Mouse (Mus musculus): ENCODE measurements around the gene Bloc1s6.
A peak's percentile ranks its signal among the peaks of the same experiment; 100 is the strongest.

Bloc1s6 gene

GRCm38 (mm10) chr2:122764526-122764925 lies 26.2 kb downstream of the Bloc1s6 start:
- no peak for DNase-seq (ENCODE audit: extremely low spot score, low spot score)

DNA sequence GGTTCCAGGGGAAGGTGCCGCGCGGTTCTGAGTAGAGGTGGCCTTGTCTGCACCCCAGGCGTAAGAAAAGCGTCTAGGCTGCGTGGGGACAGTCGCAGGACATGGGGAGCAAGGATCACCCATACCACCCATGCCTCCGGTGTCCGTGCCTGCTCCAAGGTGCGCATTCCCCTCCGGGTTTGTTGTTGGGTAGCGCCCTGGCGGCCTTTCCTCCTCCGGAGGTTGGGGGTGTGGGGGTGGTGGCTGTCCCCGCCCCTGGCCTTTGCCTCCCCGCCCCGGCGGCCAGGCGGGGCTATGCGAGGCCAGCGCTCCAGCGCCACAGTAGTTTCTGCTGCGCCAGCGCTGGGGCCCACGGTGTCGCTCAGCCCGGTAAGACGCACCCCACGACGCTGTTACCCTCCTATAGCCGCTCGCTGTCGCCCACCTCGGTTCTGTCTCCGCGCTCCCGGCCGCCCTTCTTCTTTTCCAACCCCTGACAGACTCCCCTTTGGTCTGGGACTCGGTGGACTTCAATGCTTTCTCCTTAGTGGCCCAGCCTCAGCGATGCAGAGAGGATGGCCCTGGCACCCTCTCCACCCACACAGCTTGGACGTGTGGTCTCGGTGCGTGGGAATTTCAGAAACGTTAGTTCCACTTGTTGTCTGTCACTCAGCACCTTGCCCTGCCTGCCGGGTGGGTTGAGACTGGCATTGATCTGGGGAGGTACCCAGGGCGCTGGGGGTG lies 26.9 kb downstream of the Bloc1s6 start, which contains the start of gene Sqor:
Sqor (plus strand) TSS at position 167 of the 723 bp plus-strand sequence.
- DNase-seq (ENCODE audit: extremely low spot score, low spot score), result peak; percentile 51

DNA sequence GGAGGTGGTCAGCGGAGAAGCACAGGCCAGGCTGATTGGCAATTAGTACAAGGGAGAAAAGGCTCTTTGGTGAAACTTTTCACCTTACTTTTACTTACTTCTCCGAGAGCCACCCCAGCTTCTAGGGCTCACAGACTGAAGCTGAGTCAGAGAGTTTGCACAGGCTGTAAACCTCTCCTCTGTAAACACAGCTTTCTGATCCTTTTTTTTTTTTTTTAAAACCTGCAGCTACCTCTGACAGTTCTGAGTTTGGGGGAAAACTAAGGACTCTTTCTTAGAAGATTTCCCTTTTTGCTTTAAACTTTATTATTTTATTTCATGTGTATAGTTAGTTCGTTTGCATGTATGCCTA lies 27.5 kb downstream of the Bloc1s6 start:
- no peak for DNase-seq (ENCODE audit: extremely low spot score, low spot score)

DNA sequence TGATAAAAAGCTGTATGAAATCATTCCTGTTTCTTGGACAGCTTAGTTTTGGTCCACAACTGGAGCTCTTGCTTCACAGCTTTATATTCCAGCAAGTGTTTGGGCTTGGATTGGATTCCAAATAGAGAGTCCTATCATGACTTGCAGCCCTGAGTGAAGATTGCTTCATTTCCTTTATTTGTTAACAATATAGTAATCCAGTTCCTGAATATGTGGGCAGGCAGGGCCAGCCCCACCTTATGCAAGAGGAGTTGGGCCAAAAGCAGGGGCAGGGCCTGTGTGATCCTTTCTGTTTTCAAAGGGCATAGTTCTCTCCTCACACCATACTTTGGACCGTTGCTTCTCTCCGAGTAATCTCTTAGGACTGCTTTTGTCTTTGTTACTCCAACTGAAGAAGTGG lies 32.7 kb downstream of the Bloc1s6 start:
- no peak for DNase-seq (ENCODE audit: extremely low spot score, low spot score)

DNA sequence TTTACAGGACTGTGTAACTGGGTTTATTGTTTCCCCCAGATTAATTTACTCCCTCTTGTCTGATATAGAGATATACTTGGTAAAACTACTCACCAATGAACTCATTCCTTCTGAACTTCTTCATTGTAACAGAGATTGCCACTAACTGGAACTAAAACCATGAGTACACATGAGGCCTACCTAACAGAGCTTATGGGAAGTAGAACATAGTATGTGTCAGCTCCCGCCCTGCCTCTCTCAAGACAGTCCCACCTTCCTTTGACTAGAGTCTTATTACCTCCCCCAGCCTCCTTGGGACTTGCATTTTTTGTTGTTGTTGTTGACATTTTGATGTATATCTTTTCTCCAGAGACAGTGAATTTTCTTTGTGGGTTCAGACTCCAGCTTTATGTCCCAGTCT lies 34.6 kb downstream of the Bloc1s6 start:
- no peak for DNase-seq (ENCODE audit: extremely low spot score, low spot score)

DNA sequence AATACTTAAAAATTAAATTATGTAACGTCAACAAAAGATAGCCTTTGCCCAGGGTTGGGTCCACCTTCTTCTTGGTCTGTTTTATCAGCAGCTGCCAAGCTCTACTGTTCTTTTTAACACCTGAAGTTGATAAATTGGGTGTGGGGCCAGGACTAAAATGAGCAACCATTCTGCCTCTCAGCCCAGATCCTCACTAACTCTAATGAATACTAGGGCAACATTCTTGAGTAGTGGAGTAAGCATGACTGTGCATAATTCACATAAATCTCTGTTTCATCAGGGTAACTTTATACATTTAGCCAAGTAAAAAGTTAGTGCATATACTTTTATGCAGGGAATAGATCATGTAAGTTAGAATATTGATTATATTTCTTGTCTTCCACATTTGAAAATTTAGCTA lies 37.2 kb downstream of the Bloc1s6 start:
- no peak for DNase-seq (ENCODE audit: extremely low spot score, low spot score)

DNA sequence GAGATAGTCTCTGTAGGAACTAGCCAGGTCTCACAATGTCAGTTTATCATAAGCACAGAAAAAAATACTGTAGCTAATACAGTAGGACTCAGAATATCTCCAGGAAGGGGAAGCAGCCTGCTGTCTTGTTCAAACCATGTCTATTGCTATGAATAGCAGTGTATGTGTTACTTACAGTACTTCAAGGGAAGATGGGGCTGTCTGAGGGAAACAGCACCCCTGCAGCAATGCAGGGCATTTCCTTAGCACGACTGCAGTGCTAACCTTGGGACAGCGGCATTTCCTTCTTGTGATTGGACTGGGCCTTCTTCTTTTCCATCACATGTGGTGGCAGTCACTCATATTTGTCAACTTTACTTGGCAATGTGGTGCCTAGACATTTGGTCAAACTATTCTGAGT lies 38.5 kb downstream of the Bloc1s6 start:
- no peak for DNase-seq (ENCODE audit: extremely low spot score, low spot score)

GRCm38 (mm10) chr2:122779967-122780366 lies 41.7 kb downstream of the Bloc1s6 start:
- peak; percentile 22 for DNase-seq (ENCODE audit: extremely low spot score, low spot score)

GRCm38 (mm10) chr2:122780447-122780846 lies 42.1 kb downstream of the Bloc1s6 start:
- DNase-seq (ENCODE audit: extremely low spot score, low spot score), result no peak

DNA sequence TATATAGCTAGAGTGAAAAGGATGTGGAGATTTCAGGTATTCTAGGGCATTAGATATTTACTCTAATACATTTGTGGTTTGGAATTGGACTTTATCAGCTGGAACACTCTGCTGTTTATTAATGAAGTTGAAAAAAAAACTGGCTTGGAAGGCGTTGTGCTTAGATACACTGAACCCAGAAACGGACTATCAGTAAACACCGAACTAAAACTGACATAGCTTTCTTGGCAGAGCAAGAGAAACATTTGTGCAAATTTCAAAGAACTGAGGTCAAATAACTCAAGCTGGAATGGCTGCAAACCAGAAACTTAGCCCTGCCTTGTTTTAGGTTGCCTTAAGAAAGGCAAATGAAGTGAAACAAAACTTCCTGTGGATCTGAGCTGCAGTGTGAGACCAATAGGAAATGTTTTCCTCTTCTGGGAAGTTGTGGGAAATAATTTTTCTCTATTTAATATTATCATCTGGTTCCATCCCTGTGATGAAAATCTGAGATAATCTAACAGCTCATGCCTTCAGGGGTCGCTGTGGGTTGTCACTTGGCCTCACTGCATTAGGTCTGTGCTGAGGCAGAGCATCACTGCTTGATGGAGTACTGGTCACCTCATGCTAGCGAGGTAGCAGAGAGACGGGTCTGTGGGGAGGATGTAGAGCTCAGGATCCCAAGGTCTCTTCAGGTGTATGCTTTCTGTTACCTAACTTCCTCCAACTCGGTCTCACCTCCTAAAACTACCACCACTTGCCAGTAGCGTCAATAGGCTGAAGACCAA lies 43.5 kb downstream of the Bloc1s6 start:
- DNase-seq (ENCODE audit: extremely low spot score, low spot score), result no peak

DNA sequence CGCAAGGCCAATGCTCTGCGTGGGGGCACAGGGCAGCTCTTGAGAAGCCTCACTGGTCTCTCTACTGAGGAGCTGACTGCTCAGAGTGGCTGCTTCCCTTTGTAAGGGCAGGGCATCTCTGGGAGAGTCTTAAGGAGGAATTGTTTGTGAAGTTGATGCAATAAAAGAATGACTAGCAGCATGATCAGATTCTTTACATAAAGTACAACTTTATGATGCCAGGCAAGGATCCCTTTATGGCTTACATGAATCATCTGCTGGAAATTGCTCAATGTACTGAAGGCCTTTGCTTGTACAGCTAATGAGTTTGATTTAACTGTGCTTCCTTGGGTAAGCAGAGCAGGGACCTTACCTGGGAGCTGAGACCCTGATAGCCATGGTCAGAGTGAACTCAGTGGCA lies 45.4 kb downstream of the Bloc1s6 start:
- DNase-seq (ENCODE audit: extremely low spot score, low spot score), result no peak

GRCm38 (mm10) chr2:122784701-122785100 lies 46.4 kb downstream of the Bloc1s6 start:
- no peak for DNase-seq (ENCODE audit: extremely low spot score, low spot score)

DNA sequence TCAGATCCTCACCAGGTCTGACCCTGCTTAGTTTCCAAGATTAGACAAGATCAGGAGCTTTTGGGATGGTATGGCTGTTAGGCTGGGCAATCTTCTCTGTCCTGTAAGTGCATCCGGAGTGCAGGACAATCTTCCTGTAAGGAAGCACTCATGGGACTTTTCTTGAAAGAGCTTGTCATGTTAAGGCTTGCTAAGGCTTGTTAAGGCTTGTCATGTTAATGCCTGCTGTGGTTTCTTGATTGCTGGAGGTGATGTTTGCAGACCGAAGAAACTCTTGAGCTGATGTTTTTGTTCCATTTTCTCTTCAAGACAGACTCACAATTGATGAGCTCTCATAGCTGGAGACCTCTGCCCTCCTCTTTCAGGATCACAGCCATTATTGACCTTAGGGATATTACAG lies 47.9 kb downstream of the Bloc1s6 start:
- DNase-seq (ENCODE audit: extremely low spot score, low spot score), result no peak

DNA sequence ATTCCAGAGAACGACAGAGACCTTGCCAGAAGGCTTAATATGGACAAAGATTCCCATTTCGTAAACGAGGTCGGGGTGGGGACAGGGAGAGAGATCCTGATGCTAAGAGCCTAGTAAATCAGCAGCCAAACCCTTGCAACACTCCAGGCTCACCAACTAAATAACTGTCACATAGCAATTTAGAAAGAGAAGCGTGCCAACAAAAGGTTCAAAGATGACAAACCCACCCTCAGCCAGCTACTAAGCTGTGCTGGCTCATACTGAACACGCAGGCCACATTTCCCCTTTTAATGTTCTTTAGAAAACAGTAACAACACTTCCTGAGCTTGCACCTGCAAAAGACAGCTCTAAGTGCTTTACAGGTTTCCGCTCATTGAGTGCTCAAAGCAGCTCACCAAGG lies 51.0 kb downstream of the Bloc1s6 start:
- DNase-seq (ENCODE audit: extremely low spot score, low spot score), result no peak

GRCm38 (mm10) chr2:122789730-122790129 lies 51.4 kb downstream of the Bloc1s6 start:
- no peak for DNase-seq (ENCODE audit: extremely low spot score, low spot score)

Measured in neural tube, embryonic 10.5 days (tissue).